Mouse (Mus musculus): ENCODE measurements around the gene Nfkbib.
A peak's percentile ranks its signal among the peaks of the same experiment; 100 is the strongest.

The Nfkbib gene

GRCm38 (mm10) chr7:28719159-28719558, 48.2 kb downstream of the Nfkbib start:
- DNase-seq (ENCODE audit: extremely low spot score) = no peak

- no peak for DNase-seq (ENCODE audit: extremely low spot score)
Observed at GRCm38 (mm10) chr7:28717726-28718125, 49.6 kb downstream of the Nfkbib start.

DNA sequence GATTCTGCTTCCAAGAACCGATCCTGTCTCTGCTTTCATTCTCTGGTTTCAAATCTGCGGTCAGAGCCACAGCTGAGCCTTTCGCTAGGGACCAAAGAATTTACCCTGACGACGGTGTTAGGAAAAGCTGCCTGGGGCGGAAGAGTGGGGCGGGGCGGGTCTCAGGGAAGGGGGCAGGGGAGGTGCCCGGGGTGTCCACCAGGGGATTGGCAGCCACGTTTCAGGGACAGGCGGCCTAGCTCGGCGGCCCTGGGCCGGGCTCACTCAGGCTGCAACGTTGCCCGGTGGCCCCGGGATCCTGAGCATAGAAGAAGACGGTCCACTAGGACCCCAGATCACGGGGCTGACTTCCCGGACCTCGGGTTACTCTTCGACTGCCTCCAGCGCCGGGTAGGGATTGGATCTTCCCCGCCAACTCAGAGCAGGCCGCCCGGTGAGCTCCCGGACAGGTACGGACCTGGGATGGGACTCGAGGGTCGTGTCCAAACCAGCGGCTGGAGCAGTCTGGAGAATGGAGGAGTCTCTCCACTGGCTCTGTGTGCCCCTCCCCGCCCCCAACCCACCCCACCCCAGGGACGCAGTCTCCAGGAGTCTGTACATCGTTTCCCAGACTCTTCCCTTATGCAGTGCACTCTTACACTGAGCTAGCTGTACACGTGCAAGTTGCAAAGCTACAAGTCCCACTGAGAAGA, 50.6 kb downstream of the Nfkbib start, which contains the start of gene Fbxo17:
TSS of gene Fbxo17 (plus strand) at position 215 of the 692 bp plus-strand sequence.
- DNase-seq (ENCODE audit: extremely low spot score) = peak; percentile 80

DNA sequence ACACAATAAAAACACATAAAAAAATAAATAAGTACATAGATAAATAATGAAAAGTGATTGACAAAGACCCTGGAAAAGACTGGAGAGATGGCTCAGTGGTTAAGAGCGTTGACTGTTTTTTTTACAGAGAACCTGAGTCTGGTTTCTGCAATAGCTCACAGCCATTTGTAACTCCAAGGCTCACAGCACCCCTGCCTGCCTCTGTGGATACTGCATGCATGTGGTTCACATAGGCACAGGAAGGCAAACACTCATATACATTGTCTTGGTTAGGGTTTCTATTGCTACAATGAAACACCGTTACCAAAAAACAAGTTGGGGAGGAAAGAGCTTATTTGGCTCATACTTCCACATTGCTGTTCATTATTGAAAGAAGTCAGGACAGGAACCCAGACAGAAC, 51.7 kb downstream of the Nfkbib start:
- no peak for DNase-seq (ENCODE audit: extremely low spot score)

GRCm38 (mm10) chr7:28714667-28715066, 52.6 kb downstream of the Nfkbib start:
- no peak for DNase-seq (ENCODE audit: extremely low spot score)

DNA sequence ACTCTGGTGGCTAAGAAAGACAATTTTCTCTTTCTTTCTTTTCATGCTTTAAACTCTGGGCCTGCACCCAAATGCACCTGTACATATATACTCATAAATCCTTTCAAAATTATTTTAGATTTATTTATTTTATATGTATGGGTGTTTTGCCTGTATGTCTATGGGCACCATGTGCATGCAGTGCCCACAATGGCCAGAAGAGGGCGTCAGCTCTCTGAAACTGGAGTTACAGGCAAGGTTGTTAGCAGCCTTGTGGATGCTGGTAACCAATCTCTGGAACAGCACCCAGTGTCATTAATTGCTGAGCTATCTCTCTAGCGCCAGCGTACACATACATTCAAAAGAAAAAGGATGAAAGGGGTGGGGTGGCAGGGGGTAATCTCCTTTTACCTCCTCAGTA, 56.4 kb downstream of the Nfkbib start:
- DNase-seq (ENCODE audit: extremely low spot score) = no peak

DNA sequence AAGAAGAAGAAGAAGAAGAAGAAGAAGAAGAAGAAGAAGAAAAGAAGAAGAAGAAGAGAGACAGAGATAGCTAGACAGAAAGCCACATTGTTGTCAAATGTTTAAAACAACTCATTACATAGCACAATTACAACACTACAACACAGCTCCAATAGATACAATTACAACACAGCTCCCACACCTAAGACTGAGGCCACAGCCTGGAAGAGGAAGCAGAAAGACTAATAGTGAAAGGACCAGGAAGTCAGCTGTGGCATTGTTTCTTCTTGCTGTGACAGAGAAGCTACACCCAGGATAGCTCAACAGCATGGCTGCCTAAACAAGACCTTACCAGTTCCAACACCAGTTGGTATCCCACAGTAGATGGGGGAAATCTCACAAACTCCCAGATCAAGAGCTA, 57.9 kb downstream of the Nfkbib start:
- no peak for DNase-seq (ENCODE audit: extremely low spot score)
